Mouse (Mus musculus) bone marrow, adult 2 months (tissue): ENCODE measurements at regions not wholly inside any gene's neighbourhood (a gene's known extent, or its start where the extent isn't known, plus 50 kb on each side); places are given as distances from the start of the nearest gene placed in this dataset.

Source experiments
- H3K27ac ChIP-seq: fragments of 200-500 bp; 2 replicates; pipeline ENCODE4 v1.5.1; 2012; ENCODE audit warnings: low read depth, mild to moderate bottlenecking, control low read depth, inconsistent platforms, low read length; ENCODE audit not compliant: control insufficient read depth, poor library complexity, insufficient read depth
- H3K4me1 ChIP-seq: fragments of 200-500 bp; 2 replicates; pipeline ENCODE4 v1.6.1; 2011; ENCODE audit warnings: low read length; ENCODE audit not compliant: control insufficient read depth, insufficient read depth
- H3K4me3 ChIP-seq: fragments of 200-500 bp; replicated peaks from 2 replicates; pipeline ENCODE3; 2011; ENCODE audit warnings: mild to moderate bottlenecking, low read depth, low read length, control low read depth; ENCODE audit not compliant: control insufficient read depth
- CTCF ChIP-seq: fragments of 200-500 bp; IDR thresholded peaks from 2 replicates; pipeline ENCODE4 v1.5.1; 2011; ENCODE audit warnings: low read length, control low read depth; ENCODE audit not compliant: control insufficient read depth, insufficient read depth
- POLR2A ChIP-seq: fragments of 200-500 bp; IDR thresholded peaks from 2 replicates; pipeline ENCODE4 v1.6.1; 2011; ENCODE audit warnings: low read depth, mild to moderate bottlenecking, control low read depth, low read length, borderline replicate concordance; ENCODE audit not compliant: control insufficient read depth
- WGBS: fragments of 180-500 bp; shearing (Covaris S2); methylation state at CpG from one replicate; pipeline ENCODE4 v1.1.7; 2018; 5-methylcytosine and 5-hydroxymethylcytosine counted together

DNA sequence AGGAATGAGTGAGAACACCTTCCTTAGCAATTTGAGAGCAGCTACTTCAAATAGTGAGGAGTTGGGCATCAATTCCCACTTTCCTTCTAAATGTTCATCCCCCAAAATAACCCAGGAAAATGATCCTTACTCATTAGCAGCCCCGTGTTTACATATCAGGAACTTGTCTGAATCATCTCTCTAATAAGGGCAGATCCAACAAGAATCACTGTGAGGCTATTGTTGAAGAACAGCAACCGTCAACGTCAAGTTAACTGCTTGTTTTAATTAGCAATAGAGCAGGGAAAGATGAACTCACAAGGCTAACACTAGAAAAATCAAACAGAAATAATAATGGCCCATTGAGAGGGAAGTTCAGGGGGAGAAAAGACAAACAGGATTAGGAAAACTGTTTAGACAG lies 178.4 kb downstream of the Fam124b start:
- WGBS: 82% methylated on average over 3 of the region's 3 CpGs
- Histone ChIP-seq H3K4me1 (no peaks in the 10 kb centered on the region), H3K4me3 (no peak overlapping the region), H3K27ac (no peak overlapping the region)
- TF ChIP-seq POLR2A (no peak), CTCF (no peak)

DNA sequence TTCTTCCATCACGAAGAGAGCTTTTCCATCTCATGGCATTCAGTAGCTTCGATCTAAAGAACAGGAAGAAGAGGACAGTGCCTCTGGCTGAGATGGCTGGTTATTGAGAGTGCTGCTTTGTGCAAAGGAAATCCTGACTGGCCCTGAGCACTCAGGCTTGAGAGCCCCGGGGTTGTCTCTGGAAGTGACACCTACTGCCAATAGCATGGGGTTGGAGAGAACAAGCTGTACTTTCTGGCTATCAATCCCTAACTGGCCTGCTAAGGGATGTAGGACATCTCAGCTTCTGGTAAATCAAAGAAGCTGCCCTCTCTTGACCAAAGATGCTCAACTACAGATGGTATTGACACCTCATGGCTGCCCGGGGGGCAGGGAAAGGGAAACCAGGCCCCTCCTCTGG lies 178.2 kb upstream of the Serpine2 start:
- Histone ChIP-seq H3K4me1 (no peaks in the 10 kb centered on the region), H3K27ac (no peak overlapping the region), H3K4me3 (no peak overlapping the region)
- 48% methylated on average over 4 of the region's 4 CpGs for WGBS
- TF ChIP-seq POLR2A: no peak
- TF ChIP-seq CTCF: no peak

DNA sequence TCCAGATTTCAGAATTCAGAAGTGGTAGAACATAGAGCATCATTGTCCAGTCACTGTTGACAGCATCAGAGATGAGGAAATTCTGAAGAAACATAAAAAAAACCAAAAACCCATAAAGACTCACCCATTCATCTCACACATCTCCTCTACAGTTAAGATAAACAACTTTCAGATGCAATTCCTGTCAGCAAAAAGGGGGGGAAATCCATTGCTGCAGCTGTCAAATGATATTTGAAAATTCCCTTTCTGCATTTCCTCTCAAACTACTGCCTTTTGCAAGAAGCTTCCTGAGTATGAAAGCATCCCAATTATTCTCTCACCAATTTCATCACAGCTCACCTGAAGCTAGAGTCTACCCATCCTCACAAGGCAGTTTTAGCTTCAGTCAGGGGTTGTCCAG lies 177.1 kb upstream of the Serpine2 start:
- H3K27ac ChIP-seq: no peak overlapping the region
- H3K4me1 ChIP-seq: no peaks in the 10 kb centered on the region
- H3K4me3 ChIP-seq: no peak overlapping the region
- TF ChIP-seq POLR2A (no peak), CTCF (no peak)

DNA sequence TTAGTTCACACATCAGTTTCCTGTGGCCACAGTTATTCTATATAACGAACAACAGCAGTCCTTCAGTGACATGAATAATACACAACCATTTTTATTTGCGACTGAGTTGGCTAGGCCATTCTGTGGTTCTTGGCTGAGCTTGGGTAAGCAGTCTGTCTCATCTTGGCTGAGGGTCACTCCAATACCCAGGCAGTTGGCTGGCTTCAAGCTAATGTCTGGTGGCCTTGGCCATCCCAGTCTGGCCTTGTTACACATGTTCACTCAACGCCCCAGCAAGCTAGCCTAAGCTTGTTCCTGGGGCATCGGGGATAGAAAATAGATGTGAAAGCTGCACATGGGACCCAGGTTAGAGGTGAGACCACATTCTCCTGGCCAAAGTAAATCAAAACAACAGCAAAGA lies 175.5 kb upstream of the Serpine2 start:
- 88% methylated on average over 4 of the region's 4 CpGs for WGBS
- TF ChIP-seq CTCF: no peak
- TF ChIP-seq POLR2A: no peak
- Histone ChIP-seq H3K4me3 (no peak overlapping the region), H3K27ac (no peak overlapping the region), H3K4me1 (peaks cover 1% of the 10 kb centered on the region; the same call in 1 of the 2 replicates)

- 65% methylated on average over 6 of the region's 6 CpGs for WGBS
- TF ChIP-seq CTCF (no peak), POLR2A (no peak)
- Histone ChIP-seq H3K27ac (no peak overlapping the region), H3K4me3 (no peak overlapping the region), H3K4me1 (peaks cover 6% of the 10 kb centered on the region)
Measured at GRCm38 (mm10) chr1:80033522-80033921, 172.5 kb upstream of the Serpine2 start.

DNA sequence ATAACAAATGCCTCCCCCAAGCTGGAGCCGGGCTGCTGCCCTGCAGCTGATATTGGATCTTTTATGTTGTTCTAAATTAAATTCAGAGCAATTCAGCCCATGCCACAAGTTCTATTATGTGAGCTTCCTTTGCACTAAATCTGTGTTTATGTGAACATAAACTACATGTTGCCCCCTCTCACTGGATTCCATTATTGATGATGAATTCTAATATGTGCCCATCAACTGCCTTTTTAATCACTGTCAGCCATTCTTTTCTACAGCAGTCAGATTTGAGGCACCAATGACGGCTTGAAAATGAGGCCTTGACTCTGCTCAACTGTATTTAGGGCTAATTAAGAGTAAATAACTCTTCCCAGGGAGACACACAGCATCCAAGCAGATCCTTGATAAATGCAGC lies 172.1 kb upstream of the Serpine2 start:
- peaks cover 6% of the 10 kb centered on the region for H3K4me1 ChIP-seq
- H3K27ac ChIP-seq: no peak overlapping the region
- TF ChIP-seq POLR2A (no peak), CTCF (no peak)
- WGBS: 86% methylated on average over 2 of the region's 2 CpGs
- no peak overlapping the region for H3K4me3 ChIP-seq

DNA sequence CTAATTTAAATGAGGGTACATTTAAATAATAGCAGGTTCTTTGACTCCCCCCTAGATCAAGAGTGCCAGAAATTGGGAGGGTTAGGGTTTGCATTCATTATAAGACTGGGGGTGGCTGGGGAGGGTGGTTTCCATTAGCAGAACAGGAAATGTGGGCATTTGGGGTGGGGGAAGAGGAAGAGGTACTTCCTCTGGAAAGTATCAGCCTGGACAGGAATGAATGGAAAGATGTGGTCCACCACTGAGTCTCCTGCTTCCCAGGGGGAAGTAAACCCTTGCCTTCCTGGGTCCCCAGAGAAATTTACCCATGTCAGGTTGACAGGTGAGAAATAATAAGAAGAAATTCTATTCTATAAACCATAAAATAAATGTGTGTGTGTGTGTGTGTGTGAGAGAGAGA lies 171.5 kb upstream of the Serpine2 start:
- H3K4me1 ChIP-seq: peaks cover 6% of the 10 kb centered on the region
- TF ChIP-seq CTCF (no peak), POLR2A (no peak)
- H3K4me3 ChIP-seq: no peak overlapping the region
- no peak overlapping the region for H3K27ac ChIP-seq

DNA sequence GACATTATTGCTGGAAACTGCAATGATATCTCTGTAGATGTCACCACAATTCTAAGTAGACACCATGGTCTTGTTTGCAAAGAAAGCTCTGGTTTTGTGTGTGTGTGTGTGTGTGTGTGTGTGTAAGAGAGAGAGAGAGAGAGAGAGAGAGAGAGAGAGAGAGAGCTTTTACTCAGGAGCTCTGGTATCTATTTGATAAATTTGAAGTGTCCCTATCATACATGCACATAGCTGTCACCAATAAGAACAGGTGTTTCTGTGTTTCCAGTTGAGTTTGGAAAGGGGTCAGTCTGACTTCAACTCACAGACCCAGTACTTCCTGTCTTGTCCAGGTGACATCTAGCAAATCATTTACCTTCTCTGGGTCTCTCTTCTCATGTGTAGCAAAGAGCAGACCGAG lies 169.7 kb upstream of the Serpine2 start:
- WGBS: 74% methylated on average over 1 of the region's 1 CpGs
- Histone ChIP-seq H3K4me1 (peaks cover 8% of the 10 kb centered on the region), H3K4me3 (no peak overlapping the region), H3K27ac (peak overlapping the region; percentile 80)
- TF ChIP-seq POLR2A (no peak), CTCF (no peak)

DNA sequence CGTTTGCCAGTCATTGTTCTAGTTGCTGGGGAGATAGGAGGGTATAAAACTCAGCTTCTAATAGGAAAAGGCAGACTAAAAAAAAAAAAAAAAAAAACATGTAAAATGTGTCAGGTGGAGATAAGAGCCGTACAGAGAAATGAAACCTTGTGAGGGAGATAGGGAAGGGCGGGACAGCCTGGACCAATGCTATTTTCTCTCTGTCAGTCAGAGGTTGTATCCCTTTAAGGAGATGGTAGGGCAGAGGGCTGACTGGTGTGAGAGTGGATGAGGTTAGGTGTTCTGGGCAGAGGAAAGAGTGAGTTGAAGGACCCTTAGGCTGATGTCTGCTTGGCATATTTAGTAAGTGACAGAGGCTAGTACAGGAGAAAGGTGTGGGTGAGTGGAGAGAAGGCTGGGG lies 169.2 kb upstream of the Serpine2 start:
- WGBS: 41% methylated on average over 3 of the region's 3 CpGs
- Histone ChIP-seq H3K4me3 (peak overlapping the region; percentile 7), H3K27ac (peak overlapping the region; percentile 67; the same call in 1 of the 2 replicates), H3K4me1 (peaks cover 8% of the 10 kb centered on the region)
- no peak for TF ChIP-seq CTCF
